Mouse (Mus musculus) adrenal gland, postnatal 36 days (tissue): ENCODE data around the gene Tead2. TPM values are rescaled to one million over a fixed set of nuclear protein-coding genes. Genes with fewer than 3 reads are reported as not detected.
A peak's percentile ranks its signal among the peaks of the same experiment; 100 is the strongest.

Experiments used
- DNase-seq, 2 experiments: peaks; one replicate each; pipeline ENCODE4 v3.0.0; 2021; ENCODE audit warnings: mixed read lengths in 1 of 2
- microRNA-seq: library from miRNA; unstranded; fragments of <30 nt; microRNA quantifications from one replicate; pipeline ENCODE4 v1.2.0, GENCODE M21; 2021
- total RNA-seq, 2 experiments: library from RNA; stranded (reverse); gene quantifications; 2 replicates each; pipeline ENCODE4 v1.2.3; 2021

Gene Tead2
- total RNA-seq, 2 experiments from 2014 or later: 10.6 to 15.3 TPM

DNA sequence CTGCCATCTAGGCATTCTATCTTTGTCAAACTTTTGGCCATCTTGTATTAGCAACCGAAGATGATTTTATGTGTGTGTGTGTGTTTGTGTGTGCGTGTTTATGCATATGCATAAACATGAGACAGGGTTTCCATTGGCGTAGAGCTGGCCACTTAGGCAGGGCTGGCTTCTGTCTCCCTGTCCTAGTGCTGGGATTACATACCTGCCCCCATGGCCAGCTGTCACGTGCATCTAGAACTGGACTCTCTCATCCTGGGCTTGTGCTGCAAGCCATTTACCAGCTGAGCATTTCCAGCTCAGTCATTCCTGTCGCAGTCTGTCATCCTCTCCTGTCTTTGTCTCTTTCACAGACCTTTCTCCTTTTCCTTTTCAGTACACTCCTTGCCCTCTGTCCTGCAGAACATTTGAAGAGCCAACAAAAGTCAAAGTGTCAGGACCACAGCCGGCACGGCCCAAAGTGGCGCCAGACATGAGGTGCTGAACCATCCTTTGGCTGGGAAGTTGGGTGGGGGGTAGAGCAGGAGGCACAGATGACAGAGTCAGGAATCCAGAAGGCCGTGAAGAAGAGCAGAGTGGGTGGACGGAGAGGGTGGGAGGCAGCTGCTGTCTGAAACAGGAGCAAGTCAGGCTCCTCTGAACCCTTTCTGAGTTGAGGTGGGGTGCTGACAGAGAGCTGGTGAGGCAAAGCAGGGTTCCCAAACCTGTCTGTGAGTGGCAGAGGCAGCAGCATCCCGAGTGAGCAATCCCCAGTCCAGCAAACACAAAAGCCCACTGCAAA, 41.7 kb downstream of the Tead2 start:
- no peak for DNase-seq

DNA sequence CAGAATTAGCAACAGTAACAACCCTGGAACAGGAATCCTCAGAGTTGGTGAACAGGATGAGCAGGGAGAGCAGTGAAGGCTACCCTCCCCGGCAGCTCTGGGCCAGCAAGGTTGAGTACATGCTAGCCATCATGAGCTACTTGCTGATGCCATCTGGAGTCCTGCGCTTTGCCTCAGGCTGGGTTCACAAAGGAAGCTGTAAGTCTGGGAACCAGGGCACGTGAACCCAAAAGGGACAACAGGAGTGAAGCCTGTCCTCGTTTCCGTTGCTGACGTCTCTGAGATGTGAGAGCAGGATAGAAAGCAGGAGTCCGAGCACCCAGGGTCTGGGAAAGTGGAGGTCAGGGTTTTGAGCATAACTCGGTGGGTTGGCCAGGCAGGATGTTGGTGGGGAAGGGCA, 43.7 kb downstream of the Tead2 start:
- no peak for DNase-seq

DNA sequence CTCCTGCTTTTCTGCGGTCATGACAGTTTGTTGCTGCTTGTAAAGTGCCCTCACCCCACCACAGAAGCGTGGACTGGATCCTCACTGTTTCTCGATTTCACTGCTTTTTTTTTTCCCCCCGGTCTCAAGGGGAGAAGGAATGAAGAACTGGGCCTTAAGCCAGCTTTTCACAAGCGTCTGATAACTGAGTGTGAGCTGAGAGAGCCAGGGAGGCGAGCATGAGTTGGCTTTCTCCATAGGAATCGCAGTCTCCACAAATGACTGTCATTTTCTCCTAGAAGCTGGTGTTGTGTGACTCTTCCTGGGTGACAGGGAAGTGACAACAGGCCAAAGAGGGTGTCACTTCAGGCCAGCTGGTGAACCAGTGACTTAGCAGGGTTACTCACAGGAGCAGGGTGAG, 46.7 kb downstream of the Tead2 start:
- no peak for DNase-seq

DNA sequence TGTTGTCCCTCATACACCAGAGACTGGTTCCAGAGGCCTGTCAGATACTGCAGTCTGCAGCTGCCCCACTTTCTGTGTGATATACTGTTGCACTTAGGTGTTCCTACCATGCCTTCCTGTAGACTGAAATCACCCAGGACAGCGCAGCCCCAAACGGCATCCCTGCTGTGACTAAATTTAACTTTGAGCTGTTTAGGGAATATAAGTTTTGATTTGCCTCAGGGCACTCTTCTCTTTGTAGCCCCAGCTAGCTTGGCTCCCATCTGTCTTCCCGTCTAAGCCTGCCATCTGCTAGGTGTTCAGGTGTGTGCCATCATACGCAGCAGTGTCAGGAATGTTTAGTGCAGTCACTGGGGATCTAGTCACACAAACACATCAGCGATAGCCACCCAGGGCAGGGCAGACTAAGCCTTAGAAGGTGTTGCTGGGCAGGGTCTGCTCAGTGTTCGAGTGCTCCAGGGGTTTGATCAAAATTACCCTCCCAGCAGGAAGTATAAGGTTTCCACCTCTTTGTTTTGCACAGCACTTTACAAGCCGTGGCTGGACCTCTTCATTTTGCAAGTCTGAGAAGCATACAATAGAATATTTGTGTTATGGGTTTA, 47.6 kb downstream of the Tead2 start:
- DNase-seq: no peak

DNA sequence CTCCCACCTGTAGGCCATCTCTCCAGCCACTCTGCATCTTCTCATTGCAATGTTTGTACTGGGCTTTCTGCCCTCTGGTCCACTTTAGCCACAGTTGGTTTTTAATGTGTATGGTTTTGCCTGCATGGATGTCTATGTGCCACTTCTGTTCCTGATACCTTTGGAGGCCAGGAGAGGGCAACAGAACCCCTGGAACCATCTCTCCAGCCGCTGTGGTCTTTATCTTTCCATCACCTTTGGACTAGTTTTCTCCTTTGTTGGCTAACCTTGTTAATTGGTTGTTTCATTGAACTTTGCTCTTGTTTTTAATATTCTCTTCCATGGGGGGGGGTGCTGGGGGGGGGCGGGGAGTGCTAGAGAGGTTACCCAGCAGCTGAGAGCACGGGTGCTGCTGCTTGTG, 48.8 kb downstream of the Tead2 start:
- no peak for DNase-seq

DNA sequence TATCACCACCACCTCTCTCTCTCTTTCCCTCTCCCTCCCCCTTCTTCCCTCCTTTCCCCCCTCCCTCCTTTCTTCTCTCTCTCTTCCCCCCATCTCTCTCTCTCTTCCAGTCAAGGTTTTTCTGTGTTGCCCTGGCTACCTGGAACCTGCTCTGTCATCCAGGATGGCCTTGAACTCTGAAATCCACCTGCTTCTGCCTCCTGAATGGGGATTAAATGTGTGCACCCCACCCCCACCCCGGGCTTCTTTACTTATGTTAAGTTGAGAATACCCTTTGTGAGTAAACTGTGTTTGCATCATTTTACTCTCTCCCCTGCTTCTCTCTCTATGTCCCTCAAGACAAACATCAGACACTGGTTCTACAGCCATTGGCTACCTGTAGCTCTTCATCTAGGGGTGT, 50.0 kb downstream of the Tead2 start:
- no peak for DNase-seq

DNA sequence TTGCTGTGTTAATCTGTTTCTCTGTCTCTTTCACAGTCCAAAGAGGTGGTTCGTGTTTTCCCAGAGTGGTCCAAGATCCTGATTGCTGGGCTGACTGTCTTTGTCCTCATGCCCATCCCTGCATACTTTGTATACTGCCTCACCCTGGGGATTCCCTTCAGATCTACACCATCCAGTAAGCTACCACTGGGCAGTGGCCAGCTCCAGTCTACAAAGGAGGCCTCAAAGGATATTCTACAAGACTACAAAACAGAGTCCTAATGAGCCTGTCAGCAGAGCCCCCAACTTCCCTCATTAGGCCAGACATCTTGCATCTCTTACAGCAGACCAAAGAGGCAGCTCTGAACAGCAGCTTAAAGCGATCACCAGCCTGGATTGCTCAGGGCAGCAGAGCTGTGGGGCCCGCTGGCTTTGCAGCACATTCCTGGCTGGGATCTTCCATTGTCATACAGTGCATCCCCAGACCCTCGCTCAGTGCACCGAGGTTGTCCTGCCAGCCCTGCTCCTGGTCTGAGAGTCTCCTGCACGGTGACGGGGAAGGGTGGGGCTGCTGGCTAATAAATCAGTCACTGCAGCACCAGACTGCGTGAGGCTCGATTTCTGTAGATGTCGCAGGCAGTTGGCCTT, 57.3 kb downstream of the Tead2 start:
- DNase-seq: no peak

DNA sequence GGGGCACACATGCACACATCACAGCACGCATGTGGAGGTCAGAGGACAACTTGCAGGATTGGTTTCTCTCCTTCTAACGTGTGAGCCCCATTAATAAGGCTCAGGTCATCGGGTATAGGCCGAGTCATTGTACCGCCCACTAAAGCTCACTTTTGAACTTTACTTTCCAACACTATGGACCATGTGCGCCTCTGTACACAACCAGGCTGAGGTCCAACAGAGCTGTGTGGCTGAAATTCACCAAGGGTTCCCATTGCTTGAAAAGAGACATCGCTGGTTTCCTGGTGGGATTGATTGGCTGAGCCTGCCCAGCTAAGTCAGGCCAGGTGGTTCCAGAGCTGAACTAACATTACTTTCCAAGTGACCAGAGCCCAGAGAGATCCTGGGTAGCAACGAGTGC, 58.1 kb downstream of the Tead2 start:
- no peak for DNase-seq

DNA sequence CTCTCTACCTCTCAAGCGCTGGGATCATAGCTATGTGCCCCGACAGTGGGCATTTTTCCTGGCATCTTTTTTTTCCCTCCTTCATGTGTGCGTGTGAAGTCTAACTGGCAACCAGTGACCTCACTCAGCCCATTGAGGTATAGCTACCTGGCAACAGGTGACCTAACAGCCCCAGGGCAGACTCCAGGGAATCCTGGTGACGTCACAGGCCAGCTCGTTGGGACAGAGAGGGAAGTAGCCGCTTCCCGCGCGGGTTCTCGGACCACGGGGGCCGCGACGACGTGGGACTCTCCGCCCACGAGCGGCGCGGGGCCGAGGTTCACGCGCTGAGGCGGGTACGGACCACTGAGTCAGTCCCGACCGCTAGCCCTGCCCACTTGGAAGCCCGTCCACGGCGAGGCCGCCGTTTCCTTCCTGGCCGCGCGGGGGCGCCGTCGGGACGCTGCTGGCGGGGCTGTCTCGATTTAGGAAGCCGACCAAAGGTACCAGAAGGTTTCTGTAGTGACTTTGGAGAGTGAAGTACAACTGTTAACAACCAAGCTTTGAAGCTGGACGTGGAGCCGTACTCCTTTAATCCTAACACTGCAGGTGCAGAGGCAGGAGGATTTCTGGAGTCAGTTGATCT, 61.7 kb downstream of the Tead2 start, which contains the start of gene Slc6a21:
TSS of gene Slc6a21 (plus strand) at position 378 of the 625 bp plus-strand sequence.
- peak; percentile 82 to 87 for DNase-seq

Small RNAs within 50 kb of the gene (microRNA-seq; reads per million reads assigned to microRNA genes)
- gene Mir7055: not detected

Other genes with a start within 250 kb of the Tead2 start
- 10 to 100 TPM in 1 of 2 experiments, 1 to 10 TPM in 1; 8.6 to 10.7 TPM for gene Cpt1c, start 240.9 kb upstream of the Tead2 start, total RNA-seq
- gene Prmt1, start 229.2 kb upstream of the Tead2 start, total RNA-seq: 100 to 1,000 TPM; 236 to 262 TPM
- gene Irf3, start 218.1 kb upstream of the Tead2 start, total RNA-seq: 100 to 1,000 TPM in 1 of 2 experiments, 10 to 100 TPM in 1; 90.4 to 123 TPM
- 10 to 100 TPM; 16.5 to 17.4 TPM for gene Bcl2l12, start 217.0 kb upstream of the Tead2 start, total RNA-seq
- gene Scaf1, start 199.4 kb upstream of the Tead2 start, total RNA-seq: 10 to 100 TPM; 76.9 to 82.6 TPM
- gene Rras, start 197.8 kb upstream of the Tead2 start, total RNA-seq: 100 to 1,000 TPM in 1 of 2 experiments, 10 to 100 TPM in 1; 98.9 to 101 TPM
- 10 to 100 TPM; 47.7 to 59.7 TPM for gene Prr12, start 162.9 kb upstream of the Tead2 start, total RNA-seq
- gene Nosip, start 153.3 kb upstream of the Tead2 start, total RNA-seq: 10 to 100 TPM; 50.5 to 65.3 TPM
- gene Prrg2, start 153.1 kb upstream of the Tead2 start, total RNA-seq: 10 to 100 TPM; 18.1 to 20.5 TPM
- gene Rcn3, start 123.5 kb upstream of the Tead2 start, total RNA-seq: 10 to 100 TPM; 32.2 to 38.3 TPM
- gene Fcgrt, start 111.9 kb upstream of the Tead2 start, total RNA-seq: 100 to 1,000 TPM; 116 to 138 TPM
- gene Rps11, start 91.3 kb upstream of the Tead2 start, total RNA-seq: 1,000 to 10,000 TPM; 1,231 to 1,372 TPM
- 1,000 to 10,000 TPM; 1,621 to 1,757 TPM for gene Rpl13a, start 87.0 kb upstream of the Tead2 start, total RNA-seq
- not detected for gene Gm45713, start 79.5 kb upstream of the Tead2 start, total RNA-seq
- gene Flt3l, start 79.3 kb upstream of the Tead2 start, total RNA-seq: 10 to 100 TPM; 15.3 to 25.5 TPM
- 10 to 100 TPM; 59.1 to 77.0 TPM for gene Pih1d1, start 61.5 kb upstream of the Tead2 start, total RNA-seq
- 10 to 100 TPM; 62.7 to 76.7 TPM for gene Aldh16a1, start 61.2 kb upstream of the Tead2 start, total RNA-seq
- under 1 TPM in 1 of 2 experiments, not detected in 1; 0.17 TPM for gene Slc17a7, start 51.8 kb upstream of the Tead2 start, total RNA-seq
- not detected for gene Gfy, start 36.2 kb upstream of the Tead2 start, total RNA-seq
- gene Pth2, start 34.8 kb upstream of the Tead2 start, total RNA-seq: not detected
- not detected for gene Ccdc155, start 10.9 kb upstream of the Tead2 start, total RNA-seq
- not detected for gene Dkkl1, start 3.6 kb upstream of the Tead2 start, total RNA-seq
- gene Cd37, start 23.4 kb downstream of the Tead2 start, total RNA-seq: 1 to 10 TPM; 2.2 to 4.1 TPM
- not detected for gene Slc6a16, start 25.3 kb downstream of the Tead2 start, total RNA-seq
- gene Slc6a21, start 61.8 kb downstream of the Tead2 start, total RNA-seq: under 1 TPM in 1 of 2 experiments, not detected in 1; 0.13 TPM
- gene Trpm4, start 118.0 kb downstream of the Tead2 start, total RNA-seq: 1 to 10 TPM; 5.7 to 8.5 TPM
- under 1 TPM in 1 of 2 experiments, not detected in 1; 0.13 TPM for gene Hrc, start 119.5 kb downstream of the Tead2 start, total RNA-seq
- gene Ppfia3, start 151.3 kb downstream of the Tead2 start, total RNA-seq: 1 to 10 TPM; 1.5 to 1.7 TPM
- 1 to 10 TPM in 1 of 2 experiments, under 1 TPM in 1; 0.70 to 2.8 TPM for gene Lin7b, start 154.8 kb downstream of the Tead2 start, total RNA-seq
- gene Snrnp70, start 180.0 kb downstream of the Tead2 start, total RNA-seq: 100 to 1,000 TPM; 223 to 308 TPM
- gene Kcna7, start 189.9 kb downstream of the Tead2 start, total RNA-seq: not detected
- not detected for gene Ntf5, start 197.9 kb downstream of the Tead2 start, total RNA-seq
- gene Lhb, start 205.1 kb downstream of the Tead2 start, total RNA-seq: not detected
- 10 to 100 TPM; 41.7 to 43.9 TPM for gene Gys1, start 219.1 kb downstream of the Tead2 start, total RNA-seq
- gene Ruvbl2, start 222.3 kb downstream of the Tead2 start, total RNA-seq: 10 to 100 TPM; 50.3 to 56.3 TPM
- 1,000 to 10,000 TPM in 1 of 2 experiments, 100 to 1,000 TPM in 1; 896 to 1,448 TPM for gene Ftl1, start 244.1 kb downstream of the Tead2 start, total RNA-seq